Mouse (Mus musculus) intestine, embryonic 14.5 days (tissue): Measurements from ENCODE around the gene Bptf. TPM values are rescaled to one million over a fixed set of nuclear protein-coding genes. Genes with fewer than 3 reads are reported as not detected.
A peak's percentile ranks its signal among the peaks of the same experiment; 100 is the strongest.
"Not testable (repeated sequence)": the region's sequence is repeated elsewhere in the genome, so short reads cannot be mapped to it uniquely, and the experiment has no call there.

Experiments used
- ATAC-seq: fragments of 200-750 bp; cut with Nextera tagmentation; replicated peaks from 2 replicates; pipeline ENCODE4 v1.8.0; 2017; ENCODE audit warnings: low read depth, moderate number of reproducible peaks, moderate TSS enrichment, moderate library complexity; ENCODE audit not compliant: low FRiP score, low TSS enrichment
- DNase-seq: peaks from one replicate; pipeline ENCODE4 v3.0.0-alpha.2; 2018; ENCODE audit warnings: low spot score
- H3K27ac ChIP-seq: fragments of 300-500 bp; sonication (generic); 2 replicates; pipeline ENCODE4 v1.5.1; 2014; ENCODE audit warnings: low read depth, mild to moderate bottlenecking, control low read depth
- H3K27me3 ChIP-seq: fragments of 300-500 bp; sonication (generic); replicated peaks from 2 replicates; pipeline ENCODE4 v1.6.1; 2014; ENCODE audit warnings: low read length, control low read depth; ENCODE audit not compliant: control insufficient read depth, insufficient read depth
- H3K36me3 ChIP-seq: fragments of 300-500 bp; sonication (generic); 2 replicates; pipeline ENCODE4 v1.6.1; 2014; ENCODE audit warnings: low read length, control low read depth; ENCODE audit not compliant: control insufficient read depth, insufficient read depth
- H3K4me1 ChIP-seq: fragments of 300-500 bp; sonication (generic); replicated peaks from 2 replicates; pipeline ENCODE4 v1.6.1; 2014; ENCODE audit warnings: low read length, control low read depth, mixed read lengths; ENCODE audit not compliant: control insufficient read depth, insufficient read depth
- H3K4me2 ChIP-seq: fragments of 300-500 bp; sonication (generic); 2 replicates; pipeline ENCODE4 v1.6.1; 2014; ENCODE audit warnings: low read length
- H3K4me3 ChIP-seq: fragments of 300-500 bp; sonication (generic); 2 replicates; pipeline ENCODE4 v1.5.1; 2014; ENCODE audit warnings: low read depth, low read length, control low read depth, mixed read lengths
- H3K9ac ChIP-seq: fragments of 300-500 bp; sonication (generic); 2 replicates; pipeline ENCODE4 v1.6.1; 2014; ENCODE audit warnings: mild to moderate bottlenecking, low read length
- H3K9me3 ChIP-seq: fragments of 300-500 bp; sonication (generic); 2 replicates; pipeline ENCODE4 v1.6.1; 2016; ENCODE audit warnings: low read length, control low read depth; ENCODE audit not compliant: control insufficient read depth
- WGBS: fragments of 180-500 bp; shearing (Covaris S2); extraction: QIAGEN DNeasy Blood & Tissue Kit; methylation state at CpG from one replicate; pipeline ENCODE4 v1.1.7; 2014; 5-methylcytosine and 5-hydroxymethylcytosine counted together
- polyA plus RNA-seq: library from polyadenylated mRNA; unstranded; fragments of >200 nt; fragmentation: Nextera tagmentation; extraction: Ambion mirVana; gene quantifications from 2 replicates; pipeline ENCODE4 v1.2.1, GENCODE M21; 2014

Gene Bptf
- polyA plus RNA-seq, 1 experiment from 2014 or later: 38.6 TPM

GRCm38 (mm10) chr11:107130221-107130788 is 1.6 kb downstream of the Bptf start:
- Histone ChIP-seq H3K4me1 (peaks cover 10% of the 10 kb centered on the region; the same call in 1 of the 2 replicates), H3K36me3 (no peaks in the 10 kb centered on the region), H3K27me3 (no peaks in the 10 kb centered on the region), H3K9me3 (no peaks in the 10 kb centered on the region), H3K4me3 (peak overlapping the region; percentile 82), H3K9ac (peak overlapping the region; percentile 94), H3K27ac (no peak overlapping the region), H3K4me2 (peak overlapping the region; percentile 61)
- WGBS: 2% methylated on average over 18 of the region's 18 CpGs
- peak; percentile 60 for DNase-seq
- ATAC-seq: no peak

- Histone ChIP-seq H3K4me1 (peaks cover 15% of the 10 kb centered on the region; the same call in 1 of the 2 replicates), H3K9me3 (no peaks in the 10 kb centered on the region), H3K4me3 (peak overlapping the region; percentile 82), H3K27ac (no peak overlapping the region), H3K27me3 (no peaks in the 10 kb centered on the region), H3K36me3 (no peaks in the 10 kb centered on the region), H3K4me2 (peak overlapping the region; percentile 61), H3K9ac (peak overlapping the region; percentile 94)
- WGBS: 13% methylated on average over 2 of the region's 2 CpGs
- DNase-seq: no peak
- no peak for ATAC-seq
Measured at GRCm38 (mm10) chr11:107129641-107130040, 2.3 kb downstream of the Bptf start.

DNA sequence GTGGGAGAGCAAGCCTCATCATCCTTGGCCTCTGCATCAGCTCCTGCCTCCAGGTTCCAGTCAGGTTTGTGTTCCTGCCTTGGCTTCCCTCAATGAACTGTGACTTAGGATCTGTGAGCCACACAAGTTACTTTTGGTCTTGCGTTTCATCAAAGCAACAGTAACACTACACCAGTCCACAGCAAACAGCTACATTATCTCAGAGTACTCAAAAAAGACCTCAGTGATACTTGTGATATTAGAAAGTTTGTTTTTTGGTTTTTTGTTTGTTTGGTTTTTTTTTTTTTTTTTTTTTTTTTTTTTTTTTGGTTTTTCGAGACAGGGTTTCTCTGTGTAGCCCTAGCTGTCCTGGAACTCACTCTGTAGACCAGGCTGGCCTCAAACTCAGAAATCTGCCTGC is 5.2 kb downstream of the Bptf start:
- not testable (repeated sequence) for H3K27ac ChIP-seq, H3K9ac ChIP-seq, H3K27me3 ChIP-seq, H3K9me3 ChIP-seq, ATAC-seq, H3K36me3 ChIP-seq, DNase-seq, H3K4me2 ChIP-seq, H3K4me3 ChIP-seq
- peaks cover 22% of the 10 kb centered on the region for H3K4me1 ChIP-seq
- 92% methylated on average over 1 of the region's 2 CpGs for WGBS

GRCm38 (mm10) chr11:107125011-107125410 is 6.9 kb downstream of the Bptf start:
- no peaks in the 10 kb centered on the region for H3K27me3 ChIP-seq
- H3K4me3 ChIP-seq: no peak overlapping the region
- 76% methylated on average over 4 of the region's 4 CpGs for WGBS
- H3K36me3 ChIP-seq: no peaks in the 10 kb centered on the region
- H3K9me3 ChIP-seq: no peaks in the 10 kb centered on the region
- no peak overlapping the region for H3K27ac ChIP-seq
- H3K9ac ChIP-seq: no peak overlapping the region
- DNase-seq (no peak), ATAC-seq (no peak)
- peaks cover 22% of the 10 kb centered on the region for H3K4me1 ChIP-seq
- no peak overlapping the region for H3K4me2 ChIP-seq

- Histone ChIP-seq H3K4me3 (no peak overlapping the region), H3K27ac (no peak overlapping the region), H3K36me3 (no peaks in the 10 kb centered on the region), H3K9ac (no peak overlapping the region), H3K9me3 (no peaks in the 10 kb centered on the region), H3K4me1 (peaks cover 22% of the 10 kb centered on the region), H3K4me2 (no peak overlapping the region), H3K27me3 (no peaks in the 10 kb centered on the region)
- DNase-seq: no peak
- 0 out of 2 replicates have a peak, but pooled peaks have one; percentile 42 for ATAC-seq
- 24% methylated on average over 7 of the region's 7 CpGs for WGBS
Measured at GRCm38 (mm10) chr11:107124327-107124731, 7.6 kb downstream of the Bptf start.

- ATAC-seq (no peak), DNase-seq (no peak)
- no peak overlapping the region for H3K4me3 ChIP-seq
- H3K9ac ChIP-seq: no peak overlapping the region
- H3K4me2 ChIP-seq: no peak overlapping the region
- H3K36me3 ChIP-seq: no peaks in the 10 kb centered on the region
- no peak overlapping the region for H3K27ac ChIP-seq
- H3K4me1 ChIP-seq: peaks cover 15% of the 10 kb centered on the region
- WGBS: 83% methylated on average over 12 of the region's 12 CpGs
- H3K27me3 ChIP-seq: no peaks in the 10 kb centered on the region
- H3K9me3 ChIP-seq: no peaks in the 10 kb centered on the region
Measured at GRCm38 (mm10) chr11:107117789-107118188, 14.1 kb downstream of the Bptf start.

GRCm38 (mm10) chr11:107113881-107114557 is 17.9 kb downstream of the Bptf start:
- ATAC-seq: no peak
- WGBS: 27% methylated on average over 10 of the region's 10 CpGs
- no peak overlapping the region for H3K9ac ChIP-seq
- no peaks in the 10 kb centered on the region for H3K9me3 ChIP-seq
- H3K4me3 ChIP-seq: no peak overlapping the region
- H3K4me2 ChIP-seq: peak overlapping the region; percentile 23; the same call in 1 of the 2 replicates
- H3K4me1 ChIP-seq: peaks cover 15% of the 10 kb centered on the region
- DNase-seq: no peak
- H3K36me3 ChIP-seq: peaks cover 22% of the 10 kb centered on the region
- H3K27me3 ChIP-seq: no peaks in the 10 kb centered on the region
- no peak overlapping the region for H3K27ac ChIP-seq

- Histone ChIP-seq H3K9ac (no peak overlapping the region), H3K9me3 (no peaks in the 10 kb centered on the region), H3K36me3 (peaks cover 27% of the 10 kb centered on the region), H3K4me3 (no peak overlapping the region), H3K4me2 (no peak overlapping the region), H3K27me3 (no peaks in the 10 kb centered on the region), H3K4me1 (peaks cover 15% of the 10 kb centered on the region), H3K27ac (no peak overlapping the region)
- ATAC-seq (no peak; the same call in 1 of the 2 replicates), DNase-seq (no peak)
- 58% methylated on average over 4 of the region's 4 CpGs for WGBS
Measured at GRCm38 (mm10) chr11:107113112-107113511, 18.8 kb downstream of the Bptf start.

DNA sequence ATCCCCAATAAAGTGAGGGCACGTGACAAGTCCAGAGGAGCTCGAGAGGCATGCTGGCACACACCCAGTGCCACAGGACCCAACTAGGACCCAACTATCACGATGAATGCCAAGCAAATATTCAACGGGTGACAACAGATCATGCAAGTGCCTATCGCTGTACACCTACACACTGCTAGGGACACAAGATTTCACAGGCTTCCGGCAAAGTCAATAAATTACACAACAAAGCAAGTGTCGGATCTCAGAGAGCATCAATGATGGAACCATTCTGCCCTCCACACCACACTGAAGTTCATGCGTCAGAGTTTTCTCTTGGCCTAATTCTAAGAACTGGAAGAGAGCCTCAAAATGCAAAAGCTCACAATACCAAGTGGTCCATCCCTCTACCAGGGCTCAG is 22.3 kb downstream of the Bptf start:
- Histone ChIP-seq H3K27ac (no peak overlapping the region), H3K27me3 (no peaks in the 10 kb centered on the region), H3K9me3 (no peaks in the 10 kb centered on the region), H3K4me3 (no peak overlapping the region), H3K4me2 (no peak overlapping the region), H3K36me3 (peaks cover 30% of the 10 kb centered on the region), H3K9ac (no peak overlapping the region), H3K4me1 (peaks cover 8% of the 10 kb centered on the region)
- whole genome bisulfite sequencing: 94% methylated on average over 8 of the region's 8 CpGs
- no peak for ATAC-seq
- no peak for DNase-seq
